Mouse (Mus musculus): ENCODE data around the gene Rapgef1. TPM values are rescaled to one million over a fixed set of nuclear protein-coding genes. Genes with fewer than 3 reads are reported as not detected.
A peak's percentile ranks its signal among the peaks of the same experiment; 100 is the strongest.

The Rapgef1 gene
- polyA plus RNA-seq, 1 experiment: 23.4 TPM

DNA sequence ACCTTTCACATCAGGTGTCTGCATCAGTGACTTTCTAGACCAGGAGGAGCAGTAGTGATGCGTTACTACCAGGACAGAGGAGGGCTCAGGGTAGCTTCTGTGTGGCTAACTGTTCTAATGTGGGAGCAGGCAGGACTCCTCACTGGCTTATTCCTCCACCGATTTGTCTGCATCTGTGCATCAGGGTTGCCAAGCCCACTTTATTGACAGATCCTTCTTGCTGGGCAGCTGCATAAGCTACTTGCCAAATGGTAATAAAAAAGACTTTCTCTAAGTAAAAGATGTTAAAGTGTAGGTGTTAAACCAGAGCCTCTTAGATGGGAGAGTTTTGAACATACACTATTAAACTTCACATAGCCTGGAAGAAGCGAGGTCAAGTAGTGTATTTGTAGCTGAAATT, 22.2 kb downstream of the Rapgef1 start:
- WGBS: 87% methylated on average over 3 of the region's 3 CpGs
- H3K4me1 ChIP-seq (ENCODE audit: control insufficient read depth, insufficient read depth, low read length): peaks cover 3% of the 10 kb centered on the region
- H3K4me3 ChIP-seq (replicated peaks; ENCODE audit: control insufficient read depth, low read depth, low read length): no peak overlapping the region
- TF ChIP-seq CTCF (IDR thresholded peaks at IDR 0.05; ENCODE audit: control insufficient read depth, insufficient read depth, low read length) (no peak), POLR2A (IDR thresholded peaks at IDR 0.05; ENCODE audit: borderline replicate concordance, control insufficient read depth, low read depth, low read length) (no peak)
- no peak overlapping the region for H3K27ac ChIP-seq (ENCODE audit: control insufficient read depth, insufficient read depth, low read depth, low read length, poor library complexity)

GRCm38 (mm10) chr2:29643418-29643817, 23.9 kb downstream of the Rapgef1 start:
- WGBS: 89% methylated on average over 4 of the region's 4 CpGs
- no peak overlapping the region for H3K4me3 ChIP-seq (replicated peaks; ENCODE audit: control insufficient read depth, low read depth, low read length)
- TF ChIP-seq POLR2A (IDR thresholded peaks at IDR 0.05; ENCODE audit: borderline replicate concordance, control insufficient read depth, low read depth, low read length) (no peak), CTCF (IDR thresholded peaks at IDR 0.05; ENCODE audit: control insufficient read depth, insufficient read depth, low read length) (no peak)
- H3K27ac ChIP-seq (ENCODE audit: control insufficient read depth, insufficient read depth, low read depth, low read length, poor library complexity): no peak overlapping the region
- peaks cover 3% of the 10 kb centered on the region for H3K4me1 ChIP-seq (ENCODE audit: control insufficient read depth, insufficient read depth, low read length)

DNA sequence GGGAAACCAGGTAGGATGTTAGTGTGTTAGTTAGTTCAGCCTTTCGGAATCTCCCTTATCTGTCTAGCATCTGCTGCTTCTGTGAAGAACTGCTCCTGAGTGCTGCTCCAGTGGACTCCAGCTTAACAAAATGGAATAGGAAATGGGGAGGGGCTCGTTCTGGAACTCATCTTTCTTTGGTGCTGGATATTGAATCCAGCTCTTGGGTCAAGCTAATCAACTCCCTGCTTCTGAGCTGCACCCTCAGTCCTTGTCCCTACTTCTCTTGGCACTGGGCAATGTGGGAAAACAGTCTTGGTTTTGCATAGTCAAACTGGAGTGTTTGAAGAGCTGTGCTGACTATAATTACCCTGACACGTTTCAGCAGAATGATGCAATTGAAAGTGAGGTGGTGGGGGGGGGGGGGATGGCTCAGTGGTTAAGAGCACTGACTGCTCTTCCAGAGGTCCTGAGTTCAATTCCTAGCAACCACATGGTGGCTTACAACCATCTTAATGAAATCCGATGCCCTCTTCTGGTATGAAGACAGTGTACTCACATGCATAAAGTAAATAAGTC, 25.6 kb downstream of the Rapgef1 start:
- WGBS: 59% methylated on average over 4 of the region's 4 CpGs
- no peak overlapping the region for H3K27ac ChIP-seq (ENCODE audit: control insufficient read depth, insufficient read depth, low read depth, low read length, poor library complexity)
- no peak overlapping the region for H3K4me3 ChIP-seq (replicated peaks; ENCODE audit: control insufficient read depth, low read depth, low read length)
- TF ChIP-seq CTCF (IDR thresholded peaks at IDR 0.05; ENCODE audit: control insufficient read depth, insufficient read depth, low read length): no peak
- TF ChIP-seq POLR2A (IDR thresholded peaks at IDR 0.05; ENCODE audit: borderline replicate concordance, control insufficient read depth, low read depth, low read length): no peak
- H3K4me1 ChIP-seq (ENCODE audit: control insufficient read depth, insufficient read depth, low read length): peaks cover 2% of the 10 kb centered on the region; the same call in 1 of the 2 replicates

GRCm38 (mm10) chr2:29646613-29647012, 27.1 kb downstream of the Rapgef1 start:
- H3K27ac ChIP-seq (ENCODE audit: control insufficient read depth, insufficient read depth, low read depth, low read length, poor library complexity): no peak overlapping the region
- no peak overlapping the region for H3K4me3 ChIP-seq (replicated peaks; ENCODE audit: control insufficient read depth, low read depth, low read length)
- 81% methylated on average over 3 of the region's 3 CpGs for WGBS
- TF ChIP-seq CTCF (IDR thresholded peaks at IDR 0.05; ENCODE audit: control insufficient read depth, insufficient read depth, low read length) (no peak), POLR2A (IDR thresholded peaks at IDR 0.05; ENCODE audit: borderline replicate concordance, control insufficient read depth, low read depth, low read length) (no peak)
- H3K4me1 ChIP-seq (ENCODE audit: control insufficient read depth, insufficient read depth, low read length): peaks cover 2% of the 10 kb centered on the region; the same call in 1 of the 2 replicates

GRCm38 (mm10) chr2:29647162-29647561, 27.6 kb downstream of the Rapgef1 start:
- Histone ChIP-seq H3K4me3 (replicated peaks; ENCODE audit: control insufficient read depth, low read depth, low read length) (no peak overlapping the region), H3K27ac (ENCODE audit: control insufficient read depth, insufficient read depth, low read depth, low read length, poor library complexity) (no peak overlapping the region), H3K4me1 (ENCODE audit: control insufficient read depth, insufficient read depth, low read length) (peaks cover 2% of the 10 kb centered on the region; the same call in 1 of the 2 replicates)
- TF ChIP-seq CTCF (IDR thresholded peaks at IDR 0.05; ENCODE audit: control insufficient read depth, insufficient read depth, low read length): no peak
- TF ChIP-seq POLR2A (IDR thresholded peaks at IDR 0.05; ENCODE audit: borderline replicate concordance, control insufficient read depth, low read depth, low read length): no peak
- WGBS: 82% methylated on average over 4 of the region's 4 CpGs

GRCm38 (mm10) chr2:29647808-29648207, 28.3 kb downstream of the Rapgef1 start:
- TF ChIP-seq CTCF (IDR thresholded peaks at IDR 0.05; ENCODE audit: control insufficient read depth, insufficient read depth, low read length) (no peak), POLR2A (IDR thresholded peaks at IDR 0.05; ENCODE audit: borderline replicate concordance, control insufficient read depth, low read depth, low read length) (no peak)
- Histone ChIP-seq H3K4me1 (ENCODE audit: control insufficient read depth, insufficient read depth, low read length) (peaks cover 2% of the 10 kb centered on the region; the same call in 1 of the 2 replicates), H3K27ac (ENCODE audit: control insufficient read depth, insufficient read depth, low read depth, low read length, poor library complexity) (no peak overlapping the region; the same call in 1 of the 2 replicates), H3K4me3 (replicated peaks; ENCODE audit: control insufficient read depth, low read depth, low read length) (no peak overlapping the region)
- 82% methylated on average over 7 of the region's 7 CpGs for WGBS

GRCm38 (mm10) chr2:29648956-29649794, 29.7 kb downstream of the Rapgef1 start:
- TF ChIP-seq POLR2A (IDR thresholded peaks at IDR 0.05; ENCODE audit: borderline replicate concordance, control insufficient read depth, low read depth, low read length) (no peak), CTCF (IDR thresholded peaks at IDR 0.05; ENCODE audit: control insufficient read depth, insufficient read depth, low read length) (no peak)
- no peak overlapping the region for H3K4me3 ChIP-seq (replicated peaks; ENCODE audit: control insufficient read depth, low read depth, low read length)
- WGBS: 7% methylated on average over 6 of the region's 6 CpGs
- H3K4me1 ChIP-seq (ENCODE audit: control insufficient read depth, insufficient read depth, low read length): peaks cover 3% of the 10 kb centered on the region
- peak overlapping the region; percentile 38; the same call in 1 of the 2 replicates for H3K27ac ChIP-seq (ENCODE audit: control insufficient read depth, insufficient read depth, low read depth, low read length, poor library complexity)

- whole genome bisulfite sequencing: 54% methylated on average over 10 of the region's 10 CpGs
- Histone ChIP-seq H3K4me1 (ENCODE audit: control insufficient read depth, insufficient read depth, low read length) (peaks cover 3% of the 10 kb centered on the region), H3K4me3 (replicated peaks; ENCODE audit: control insufficient read depth, low read depth, low read length) (no peak overlapping the region), H3K27ac (ENCODE audit: control insufficient read depth, insufficient read depth, low read depth, low read length, poor library complexity) (no peak overlapping the region; the same call in 1 of the 2 replicates)
- TF ChIP-seq CTCF (IDR thresholded peaks at IDR 0.05; ENCODE audit: control insufficient read depth, insufficient read depth, low read length) (peak; percentile 32; the same call in 1 of the 2 replicates), POLR2A (IDR thresholded peaks at IDR 0.05; ENCODE audit: borderline replicate concordance, control insufficient read depth, low read depth, low read length) (no peak)
Observed at GRCm38 (mm10) chr2:29649795-29650457, 30.4 kb downstream of the Rapgef1 start.
